Mouse (Mus musculus) liver, adult (tissue): ENCODE results near the gene Chgb.

ENCODE experiments used
- GATA4 ChIP-seq: IDR thresholded peaks from 2 replicates; pipeline ENCODE4 v1.6.1; 2014; ENCODE audit warnings: mild to moderate bottlenecking, low read length; ENCODE audit not compliant: insufficient replicate concordance

Chgb gene

GRCm38 (mm10) chr2:132780978-132781377 is at the start of gene Chgb:
Gene Chgb, plus strand, starts transcription at chr2:132781278.
- TF ChIP-seq GATA4, result no peak; the same call in 1 of the 2 replicates

GRCm38 (mm10) chr2:132732940-132733339 is 48.1 kb upstream of the Chgb start:
- no peak for TF ChIP-seq GATA4

GRCm38 (mm10) chr2:132733603-132734573 is 47.2 kb upstream of the Chgb start:
- no peak for TF ChIP-seq GATA4

GRCm38 (mm10) chr2:132738816-132739432 is 42.2 kb upstream of the Chgb start:
- no peak for TF ChIP-seq GATA4

GRCm38 (mm10) chr2:132741862-132742347 is 39.2 kb upstream of the Chgb start:
- TF ChIP-seq GATA4, result no peak

- TF ChIP-seq GATA4, result no peak
These were observed 36.2 kb upstream of the Chgb start for GRCm38 (mm10) chr2:132744866-132745265.

- TF ChIP-seq GATA4, result no peak
These were observed 35.0 kb upstream of the Chgb start for GRCm38 (mm10) chr2:132746108-132746507.

GRCm38 (mm10) chr2:132750726-132751125 is 30.4 kb upstream of the Chgb start:
- TF ChIP-seq GATA4, result no peak

- TF ChIP-seq GATA4, result no peak
These were observed 29.7 kb upstream of the Chgb start for GRCm38 (mm10) chr2:132751141-132752066.

GRCm38 (mm10) chr2:132752398-132752797 is 28.7 kb upstream of the Chgb start:
- no peak for TF ChIP-seq GATA4

- TF ChIP-seq GATA4, result no peak
These were observed 27.9 kb upstream of the Chgb start for GRCm38 (mm10) chr2:132753137-132753536.

GRCm38 (mm10) chr2:132757911-132758310 is 23.2 kb upstream of the Chgb start:
- TF ChIP-seq GATA4, result no peak

GRCm38 (mm10) chr2:132770822-132771221 is 10.3 kb upstream of the Chgb start:
- TF ChIP-seq GATA4, result no peak

- TF ChIP-seq GATA4, result no peak; the same call in 1 of the 2 replicates
These were observed 476 bp downstream of the Chgb start for GRCm38 (mm10) chr2:132781439-132782068.

GRCm38 (mm10) chr2:132784039-132784438 is 3.0 kb downstream of the Chgb start:
- no peak for TF ChIP-seq GATA4
